Mouse (Mus musculus) olfactory bulb, adult 2 months (tissue): Measurements from ENCODE around the gene Uvrag. TPM values are rescaled to one million over a fixed set of nuclear protein-coding genes. Genes with fewer than 3 reads are reported as not detected.

Source experiments
- H3K27ac ChIP-seq: fragments of 200-500 bp; 2 replicates; pipeline ENCODE4 v1.5.1; 2012; ENCODE audit warnings: low read depth, low read length; ENCODE audit not compliant: insufficient read depth
- H3K4me1 ChIP-seq: fragments of 200-500 bp; 2 replicates; pipeline ENCODE4 v1.6.1; 2012; ENCODE audit warnings: low read length; ENCODE audit not compliant: control insufficient read depth, insufficient read depth
- H3K4me3 ChIP-seq: fragments of 200-500 bp; 2 replicates; pipeline ENCODE4 v1.5.1; 2012; ENCODE audit warnings: mild to moderate bottlenecking, low read depth, low read length, moderate library complexity; ENCODE audit not compliant: insufficient read depth
- CTCF ChIP-seq: fragments of 200-500 bp; IDR thresholded peaks from 2 replicates; pipeline ENCODE4 v1.5.1; 2012; ENCODE audit warnings: low read depth, mild to moderate bottlenecking, low read length, moderate library complexity; ENCODE audit not compliant: insufficient read depth
- POLR2A ChIP-seq: fragments of 200-500 bp; IDR thresholded peaks from 2 replicates; pipeline ENCODE4 v1.6.1; 2012; ENCODE audit warnings: mild to moderate bottlenecking, low read depth, low read length, moderate library complexity; ENCODE audit not compliant: insufficient read depth
- WGBS: fragments of 180-500 bp; shearing (Covaris S2); methylation state at CpG from one replicate; pipeline ENCODE4 v1.1.7; 2018; 5-methylcytosine and 5-hydroxymethylcytosine counted together
- polyA plus RNA-seq: library from polyadenylated mRNA; stranded (reverse); fragments of >200 nt; gene quantifications from 2 replicates; pipeline ENCODE4 v1.2.4, GENCODE M21; 2012; ENCODE audit warnings: low replicate concordance; ENCODE audit not compliant: missing spikeins, insufficient read depth, insufficient read length

Gene Uvrag
- polyA plus RNA-seq, 1 experiment, result not detected

DNA sequence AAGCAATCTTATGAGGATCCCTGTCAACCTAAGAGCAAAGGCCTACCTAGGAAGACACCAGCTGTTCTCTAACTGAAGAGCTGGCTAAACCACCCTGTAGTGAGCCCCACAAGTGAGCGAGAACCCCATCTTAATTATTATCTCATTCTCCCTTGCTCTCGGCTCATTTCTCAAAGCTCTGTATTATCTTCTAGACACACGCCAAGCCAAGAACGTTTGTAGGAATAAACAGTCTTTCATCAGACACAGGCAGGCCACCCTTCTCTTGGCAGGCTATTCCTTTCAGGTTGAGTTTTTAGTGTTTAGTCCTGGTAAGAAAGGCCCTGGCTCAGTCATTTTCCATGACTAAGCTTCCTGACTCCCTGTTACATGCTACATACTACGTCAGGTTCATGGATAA, 218.0 kb downstream of the Uvrag start:
- H3K4me3 ChIP-seq, result no peak overlapping the region
- TF ChIP-seq CTCF (no peak), POLR2A (no peak)
- WGBS, result 72% methylated on average over 5 of the region's 5 CpGs

DNA sequence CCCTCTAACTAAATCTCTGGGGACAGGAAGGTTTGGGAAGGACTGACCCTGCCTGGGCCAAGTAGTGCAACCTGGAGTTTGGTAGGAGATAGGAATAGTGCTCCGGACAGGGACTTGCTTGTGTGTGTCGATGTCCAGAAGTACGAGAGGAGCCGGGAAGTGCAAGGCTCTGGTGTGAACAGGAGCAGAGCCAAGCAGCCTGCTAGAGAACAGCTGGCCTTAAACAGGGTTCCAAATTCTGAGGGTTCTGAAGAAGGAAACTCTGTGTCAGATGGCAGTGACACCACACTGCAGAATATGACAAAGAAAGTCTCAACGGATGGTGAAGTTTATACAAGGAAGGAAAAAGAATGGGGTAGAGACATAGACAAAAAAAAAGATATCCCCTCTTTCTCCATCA, 223.5 kb downstream of the Uvrag start:
- Histone ChIP-seq H3K4me1 (peaks cover 6% of the 10 kb centered on the region), H3K27ac (no peak overlapping the region), H3K4me3 (no peak overlapping the region)
- TF ChIP-seq POLR2A (no peak), CTCF (no peak)
- WGBS, result 84% methylated on average over 5 of the region's 5 CpGs

More for the DNA sequence above, 218.0 kb downstream of the Uvrag start:
- Histone ChIP-seq H3K27ac (no peak overlapping the region), H3K4me1 (peaks cover 6% of the 10 kb centered on the region)

- Histone ChIP-seq H3K4me3 (no peak overlapping the region), H3K4me1 (peaks cover 6% of the 10 kb centered on the region; the same call in 1 of the 2 replicates), H3K27ac (no peak overlapping the region)
- TF ChIP-seq CTCF, result no peak
- TF ChIP-seq POLR2A, result no peak
- 91% methylated on average over 6 of the region's 6 CpGs for WGBS
Measured at GRCm38 (mm10) chr7:98916581-98916980, 224.4 kb downstream of the Uvrag start.

DNA sequence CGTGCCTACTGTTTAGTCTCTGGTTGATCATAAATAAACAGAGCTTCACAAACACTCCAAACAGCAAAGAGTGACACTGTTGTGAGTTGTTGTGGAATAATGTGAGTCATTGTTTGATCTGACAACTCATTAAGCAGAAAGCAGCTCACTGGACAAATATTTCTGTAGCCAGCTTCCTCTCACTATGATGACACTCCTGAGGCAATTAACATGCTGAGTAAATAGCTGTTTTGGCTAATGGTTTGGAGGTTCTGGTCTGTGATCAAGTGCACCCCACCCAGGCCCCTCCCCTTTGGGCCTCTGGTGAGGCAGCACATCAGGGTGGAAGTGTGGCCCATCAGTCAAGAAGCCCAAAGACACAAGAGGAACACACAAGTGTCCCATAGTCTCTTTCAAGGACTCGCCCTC, 228.0 kb downstream of the Uvrag start:
- 76% methylated on average over 2 of the region's 2 CpGs for WGBS
- Histone ChIP-seq H3K4me1 (peaks cover 11% of the 10 kb centered on the region), H3K4me3 (no peak overlapping the region), H3K27ac (no peak overlapping the region)
- no peak for TF ChIP-seq CTCF
- no peak for TF ChIP-seq POLR2A

DNA sequence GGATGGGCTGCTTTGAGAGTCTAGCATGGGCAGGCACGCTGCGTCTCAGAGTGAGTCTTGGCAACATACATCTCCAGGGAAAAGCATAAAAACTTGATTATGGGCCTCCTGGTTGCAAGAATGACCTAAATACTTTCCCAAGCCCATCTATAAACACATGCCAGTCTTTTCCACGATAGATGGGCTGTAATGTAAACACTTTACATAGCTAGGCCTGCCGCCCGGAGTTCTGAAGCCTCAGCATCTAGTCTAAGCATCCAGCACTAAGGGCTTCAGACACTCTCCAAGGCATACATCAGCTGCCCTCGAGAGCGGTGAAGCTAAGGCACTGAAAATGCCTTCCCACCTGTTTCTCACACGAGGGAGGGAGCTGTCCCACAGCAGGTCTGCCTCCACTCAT, 229.7 kb downstream of the Uvrag start:
- H3K4me3 ChIP-seq, result no peak overlapping the region
- H3K27ac ChIP-seq, result no peak overlapping the region
- TF ChIP-seq CTCF, result no peak
- TF ChIP-seq POLR2A, result no peak
- H3K4me1 ChIP-seq, result peaks cover 12% of the 10 kb centered on the region
- WGBS, result 85% methylated on average over 8 of the region's 8 CpGs

DNA sequence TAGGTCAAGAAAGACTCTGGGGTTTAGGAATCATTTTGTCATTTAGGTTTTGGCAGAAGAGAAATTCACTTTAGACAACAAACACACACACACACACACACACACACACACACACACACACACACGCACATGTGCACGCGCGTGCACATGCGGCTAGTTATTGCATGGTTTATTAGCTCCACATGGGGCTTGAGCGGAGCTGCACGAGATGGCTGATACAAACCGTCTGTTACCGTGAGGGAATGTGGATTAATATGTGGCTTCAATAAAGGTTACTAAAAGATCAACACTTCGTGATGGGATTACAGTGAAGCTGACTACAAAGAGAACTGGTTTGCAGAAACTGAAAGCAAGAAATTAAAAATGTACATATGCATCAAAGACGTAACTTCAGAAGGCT, 230.2 kb downstream of the Uvrag start:
- H3K27ac ChIP-seq, result no peak overlapping the region
- peaks cover 17% of the 10 kb centered on the region for H3K4me1 ChIP-seq
- no peak for TF ChIP-seq CTCF
- TF ChIP-seq POLR2A, result no peak
- no peak overlapping the region for H3K4me3 ChIP-seq
- WGBS, result 90% methylated on average over 11 of the region's 11 CpGs

- peaks cover 15% of the 10 kb centered on the region for H3K4me1 ChIP-seq
- TF ChIP-seq POLR2A (no peak), CTCF (no peak)
Measured at GRCm38 (mm10) chr7:98910164-98910563, 230.8 kb downstream of the Uvrag start.

DNA sequence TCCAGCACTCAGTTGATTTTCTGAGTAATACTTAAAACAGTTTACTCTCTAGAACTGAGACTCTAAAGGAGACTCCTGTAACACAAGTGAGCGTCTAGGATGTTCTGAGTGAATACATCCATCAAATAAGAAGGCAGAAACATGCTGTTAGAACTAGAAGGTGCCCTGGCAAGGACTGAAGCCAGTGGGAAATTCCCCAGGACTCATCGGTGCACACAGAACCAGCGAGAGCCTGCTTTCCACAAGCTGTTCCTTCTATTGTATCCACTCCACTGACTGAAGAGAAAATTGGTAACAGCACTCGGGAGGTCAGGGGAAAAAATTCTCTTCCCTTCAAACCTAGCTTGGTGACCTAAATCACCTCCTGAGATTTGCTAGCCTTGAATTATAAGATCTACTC, 233.5 kb downstream of the Uvrag start:
- no peak overlapping the region for H3K27ac ChIP-seq
- 72% methylated on average over 4 of the region's 4 CpGs for WGBS
- H3K4me3 ChIP-seq, result no peak overlapping the region
- TF ChIP-seq POLR2A (no peak), CTCF (no peak)
- peaks cover 19% of the 10 kb centered on the region for H3K4me1 ChIP-seq

More at GRCm38 (mm10) chr7:98910164-98910563, 230.8 kb downstream of the Uvrag start:
- H3K4me3 ChIP-seq, result no peak overlapping the region
- WGBS, result 62% methylated on average over 11 of the region's 11 CpGs
- H3K27ac ChIP-seq, result no peak overlapping the region

DNA sequence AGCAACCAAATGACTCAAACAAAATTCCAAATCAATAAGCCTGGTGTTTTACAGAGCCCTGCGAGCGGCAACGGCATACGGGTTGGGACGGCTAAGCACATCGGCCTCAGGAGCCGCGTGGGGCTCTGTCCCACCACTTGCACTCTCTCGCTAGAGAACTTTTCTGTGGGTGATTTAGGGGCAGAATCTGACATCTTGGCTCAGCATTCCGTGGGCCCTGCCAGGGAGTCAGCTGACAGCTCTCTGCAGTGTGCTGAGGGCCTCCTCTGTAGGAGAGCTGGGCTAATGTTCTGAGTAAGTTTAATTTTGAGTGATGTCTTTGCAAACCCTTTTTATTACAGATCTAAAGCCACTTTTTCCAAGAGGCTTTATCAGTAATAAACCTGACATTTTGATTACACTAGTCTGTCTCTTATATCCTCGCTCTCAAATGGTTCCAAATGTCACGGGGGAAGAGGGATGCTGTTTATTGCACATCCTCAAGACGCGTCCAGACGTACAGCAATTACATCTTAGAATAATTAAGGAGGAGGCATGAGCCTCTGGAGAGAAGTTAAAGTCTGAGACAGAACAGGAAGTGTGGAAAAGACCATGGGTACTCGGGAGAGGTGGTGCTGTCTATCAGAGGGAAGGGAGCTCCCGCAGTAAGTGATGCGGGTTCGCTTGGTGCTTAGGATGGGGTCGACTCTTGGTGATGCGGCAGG, 236.1 kb downstream of the Uvrag start:
- H3K4me1 ChIP-seq, result peaks cover 14% of the 10 kb centered on the region
- H3K27ac ChIP-seq, result no peak overlapping the region
- TF ChIP-seq CTCF (no peak), POLR2A (no peak)
- no peak overlapping the region for H3K4me3 ChIP-seq
- 71% methylated on average over 21 of the region's 21 CpGs for WGBS
